Mouse (Mus musculus): Measurements from ENCODE around the gene Pitpnc1. TPM values are rescaled to one million over a fixed set of nuclear protein-coding genes. Genes with fewer than 3 reads are reported as not detected.

Gene Pitpnc1
- polyA plus RNA-seq, 1 experiment, result 11.3 TPM

- H3K4me1 ChIP-seq (replicated peaks; ENCODE audit: control insufficient read depth, insufficient read depth, low read length), result no peaks in the 10 kb centered on the region; the same call in 1 of the 2 replicates
- H3K27ac ChIP-seq (ENCODE audit: control insufficient read depth, insufficient read depth, low read length), result no peak overlapping the region
- TF ChIP-seq POLR2A (IDR thresholded peaks at IDR 0.05; ENCODE audit: control insufficient read depth, extremely low read depth, insufficient read depth, low read length, poor library complexity) (no peak), CTCF (IDR thresholded peaks at IDR 0.05; ENCODE audit: borderline replicate concordance, control insufficient read depth, extremely low read depth, insufficient read depth, low read length, poor library complexity) (no peak)
- H3K27me3 ChIP-seq (ENCODE audit: control insufficient read depth, insufficient read depth, low read length), result no peaks in the 10 kb centered on the region
- 95% methylated on average over 13 of the region's 13 CpGs for WGBS
- no peak for DNase-seq
- H3K4me3 ChIP-seq (ENCODE audit: control insufficient read depth, insufficient read depth, low read length), result no peak overlapping the region
- H3K36me3 ChIP-seq (ENCODE audit: control insufficient read depth, insufficient read depth, low read length), result no peaks in the 10 kb centered on the region
Observed at GRCm38 (mm10) chr11:107365938-107366712, 104.4 kb downstream of the Pitpnc1 start.

GRCm38 (mm10) chr11:107358695-107359094 is 111.8 kb downstream of the Pitpnc1 start:
- DNase-seq, result no peak
- WGBS, result 94% methylated on average over 5 of the region's 5 CpGs

GRCm38 (mm10) chr11:107356224-107356623 is 114.3 kb downstream of the Pitpnc1 start:
- Histone ChIP-seq H3K36me3 (ENCODE audit: control insufficient read depth, insufficient read depth, low read length) (no peaks in the 10 kb centered on the region), H3K4me1 (replicated peaks; ENCODE audit: control insufficient read depth, insufficient read depth, low read length) (peaks cover 3% of the 10 kb centered on the region; the same call in 1 of the 2 replicates), H3K27me3 (ENCODE audit: control insufficient read depth, insufficient read depth, low read length) (no peaks in the 10 kb centered on the region), H3K27ac (ENCODE audit: control insufficient read depth, insufficient read depth, low read length) (no peak overlapping the region), H3K4me3 (ENCODE audit: control insufficient read depth, insufficient read depth, low read length) (no peak overlapping the region)
- TF ChIP-seq CTCF (IDR thresholded peaks at IDR 0.05; ENCODE audit: borderline replicate concordance, control insufficient read depth, extremely low read depth, insufficient read depth, low read length, poor library complexity), result no peak
- no peak for TF ChIP-seq POLR2A (IDR thresholded peaks at IDR 0.05; ENCODE audit: control insufficient read depth, extremely low read depth, insufficient read depth, low read length, poor library complexity)
- no peak for DNase-seq
- 97% methylated on average over 7 of the region's 7 CpGs for WGBS

More at GRCm38 (mm10) chr11:107358695-107359094, 111.8 kb downstream of the Pitpnc1 start:
- H3K36me3 ChIP-seq (ENCODE audit: control insufficient read depth, insufficient read depth, low read length), result no peaks in the 10 kb centered on the region
- peaks cover 3% of the 10 kb centered on the region; the same call in 1 of the 2 replicates for H3K4me1 ChIP-seq (replicated peaks; ENCODE audit: control insufficient read depth, insufficient read depth, low read length)
- H3K4me3 ChIP-seq (ENCODE audit: control insufficient read depth, insufficient read depth, low read length), result no peak overlapping the region
- H3K27me3 ChIP-seq (ENCODE audit: control insufficient read depth, insufficient read depth, low read length), result no peaks in the 10 kb centered on the region
- H3K27ac ChIP-seq (ENCODE audit: control insufficient read depth, insufficient read depth, low read length), result no peak overlapping the region
- TF ChIP-seq POLR2A (IDR thresholded peaks at IDR 0.05; ENCODE audit: control insufficient read depth, extremely low read depth, insufficient read depth, low read length, poor library complexity) (no peak), CTCF (IDR thresholded peaks at IDR 0.05; ENCODE audit: borderline replicate concordance, control insufficient read depth, extremely low read depth, insufficient read depth, low read length, poor library complexity) (no peak)

- WGBS, result 94% methylated on average over 3 of the region's 3 CpGs
- peaks cover 3% of the 10 kb centered on the region; the same call in 1 of the 2 replicates for H3K4me1 ChIP-seq (replicated peaks; ENCODE audit: control insufficient read depth, insufficient read depth, low read length)
- no peak overlapping the region for H3K27ac ChIP-seq (ENCODE audit: control insufficient read depth, insufficient read depth, low read length)
Observed at GRCm38 (mm10) chr11:107355526-107355925, 115.0 kb downstream of the Pitpnc1 start.

GRCm38 (mm10) chr11:107354499-107355143 is 115.9 kb downstream of the Pitpnc1 start:
- no peak for DNase-seq
- TF ChIP-seq CTCF (IDR thresholded peaks at IDR 0.05; ENCODE audit: borderline replicate concordance, control insufficient read depth, extremely low read depth, insufficient read depth, low read length, poor library complexity), result no peak
- TF ChIP-seq POLR2A (IDR thresholded peaks at IDR 0.05; ENCODE audit: control insufficient read depth, extremely low read depth, insufficient read depth, low read length, poor library complexity), result no peak
- no peak overlapping the region for H3K27ac ChIP-seq (ENCODE audit: control insufficient read depth, insufficient read depth, low read length)
- H3K4me3 ChIP-seq (ENCODE audit: control insufficient read depth, insufficient read depth, low read length), result no peak overlapping the region
- no peaks in the 10 kb centered on the region for H3K36me3 ChIP-seq (ENCODE audit: control insufficient read depth, insufficient read depth, low read length)
- H3K4me1 ChIP-seq (replicated peaks; ENCODE audit: control insufficient read depth, insufficient read depth, low read length), result peaks cover 3% of the 10 kb centered on the region; the same call in 1 of the 2 replicates
- WGBS, result 94% methylated on average over 8 of the region's 8 CpGs
- no peaks in the 10 kb centered on the region for H3K27me3 ChIP-seq (ENCODE audit: control insufficient read depth, insufficient read depth, low read length)

More at GRCm38 (mm10) chr11:107355526-107355925, 115.0 kb downstream of the Pitpnc1 start:
- DNase-seq, result no peak
- Histone ChIP-seq H3K36me3 (ENCODE audit: control insufficient read depth, insufficient read depth, low read length) (no peaks in the 10 kb centered on the region), H3K27me3 (ENCODE audit: control insufficient read depth, insufficient read depth, low read length) (no peaks in the 10 kb centered on the region), H3K4me3 (ENCODE audit: control insufficient read depth, insufficient read depth, low read length) (no peak overlapping the region)
- TF ChIP-seq POLR2A (IDR thresholded peaks at IDR 0.05; ENCODE audit: control insufficient read depth, extremely low read depth, insufficient read depth, low read length, poor library complexity) (no peak), CTCF (IDR thresholded peaks at IDR 0.05; ENCODE audit: borderline replicate concordance, control insufficient read depth, extremely low read depth, insufficient read depth, low read length, poor library complexity) (no peak)

GRCm38 (mm10) chr11:107352596-107352995 is 117.9 kb downstream of the Pitpnc1 start:
- 91% methylated on average over 7 of the region's 7 CpGs for WGBS
- TF ChIP-seq POLR2A (IDR thresholded peaks at IDR 0.05; ENCODE audit: control insufficient read depth, extremely low read depth, insufficient read depth, low read length, poor library complexity) (no peak), CTCF (IDR thresholded peaks at IDR 0.05; ENCODE audit: borderline replicate concordance, control insufficient read depth, extremely low read depth, insufficient read depth, low read length, poor library complexity) (no peak)
- Histone ChIP-seq H3K4me1 (replicated peaks; ENCODE audit: control insufficient read depth, insufficient read depth, low read length) (peaks cover 4% of the 10 kb centered on the region; the same call in 1 of the 2 replicates), H3K27ac (ENCODE audit: control insufficient read depth, insufficient read depth, low read length) (no peak overlapping the region), H3K27me3 (ENCODE audit: control insufficient read depth, insufficient read depth, low read length) (no peaks in the 10 kb centered on the region), H3K4me3 (ENCODE audit: control insufficient read depth, insufficient read depth, low read length) (no peak overlapping the region), H3K36me3 (ENCODE audit: control insufficient read depth, insufficient read depth, low read length) (no peaks in the 10 kb centered on the region)
- no peak for DNase-seq

All from thymus, adult 2 months (tissue).